Mouse (Mus musculus) lung, embryonic 15.5 days (tissue): ENCODE measurements around the gene Kalrn. TPM values are rescaled to one million over a fixed set of nuclear protein-coding genes. Genes with fewer than 3 reads are reported as not detected.

Experiments
- ATAC-seq: fragments of 200-750 bp; cut with Nextera tagmentation; 2 replicates; pipeline ENCODE4 v1.8.0; 2017; ENCODE audit warnings: moderate number of reproducible peaks, borderline replicate concordance; ENCODE audit not compliant: low FRiP score, low TSS enrichment; ENCODE audit errors: extremely low read depth
- H3K27ac ChIP-seq: fragments of 300-500 bp; sonication (generic); 2 replicates; pipeline ENCODE4 v1.5.1; 2015; ENCODE audit warnings: moderate library complexity, mild to moderate bottlenecking, inconsistent platforms
- H3K27me3 ChIP-seq: fragments of 300-500 bp; sonication (generic); 2 replicates; pipeline ENCODE4 v1.6.1; 2015; ENCODE audit warnings: inconsistent platforms
- H3K36me3 ChIP-seq: fragments of 300-500 bp; sonication (generic); 2 replicates; pipeline ENCODE4 v1.6.1; 2015; ENCODE audit warnings: inconsistent platforms
- H3K4me1 ChIP-seq: fragments of 300-500 bp; sonication (generic); 2 replicates; pipeline ENCODE4 v1.6.1; 2015; ENCODE audit warnings: inconsistent platforms
- H3K4me2 ChIP-seq: fragments of 300-500 bp; sonication (generic); 2 replicates; pipeline ENCODE4 v1.6.1; 2015; ENCODE audit warnings: inconsistent platforms, mild to moderate bottlenecking, moderate library complexity
- H3K4me3 ChIP-seq: fragments of 300-500 bp; sonication (generic); 2 replicates; pipeline ENCODE4 v1.5.1; 2015; ENCODE audit warnings: mild to moderate bottlenecking, inconsistent platforms
- H3K9ac ChIP-seq: fragments of 300-500 bp; sonication (generic); 2 replicates; pipeline ENCODE4 v1.6.1; 2015; ENCODE audit warnings: inconsistent platforms
- H3K9me3 ChIP-seq: fragments of 300-500 bp; sonication (generic); 2 replicates; pipeline ENCODE4 v1.6.1; 2016; ENCODE audit warnings: inconsistent platforms
- WGBS: fragments of 180-500 bp; shearing (Covaris S2); methylation state at CpG from one replicate; pipeline ENCODE4 v1.1.7; 2015; 5-methylcytosine and 5-hydroxymethylcytosine counted together
- polyA plus RNA-seq: library from polyadenylated mRNA; unstranded; fragments of >200 nt; fragmentation: Nextera tagmentation; extraction: Ambion mirVana; gene quantifications from 2 replicates; pipeline ENCODE4 v1.2.1, GENCODE M21; 2015

The Kalrn gene
- polyA plus RNA-seq, 1 experiment from 2014 or later, result 14.4 TPM

DNA sequence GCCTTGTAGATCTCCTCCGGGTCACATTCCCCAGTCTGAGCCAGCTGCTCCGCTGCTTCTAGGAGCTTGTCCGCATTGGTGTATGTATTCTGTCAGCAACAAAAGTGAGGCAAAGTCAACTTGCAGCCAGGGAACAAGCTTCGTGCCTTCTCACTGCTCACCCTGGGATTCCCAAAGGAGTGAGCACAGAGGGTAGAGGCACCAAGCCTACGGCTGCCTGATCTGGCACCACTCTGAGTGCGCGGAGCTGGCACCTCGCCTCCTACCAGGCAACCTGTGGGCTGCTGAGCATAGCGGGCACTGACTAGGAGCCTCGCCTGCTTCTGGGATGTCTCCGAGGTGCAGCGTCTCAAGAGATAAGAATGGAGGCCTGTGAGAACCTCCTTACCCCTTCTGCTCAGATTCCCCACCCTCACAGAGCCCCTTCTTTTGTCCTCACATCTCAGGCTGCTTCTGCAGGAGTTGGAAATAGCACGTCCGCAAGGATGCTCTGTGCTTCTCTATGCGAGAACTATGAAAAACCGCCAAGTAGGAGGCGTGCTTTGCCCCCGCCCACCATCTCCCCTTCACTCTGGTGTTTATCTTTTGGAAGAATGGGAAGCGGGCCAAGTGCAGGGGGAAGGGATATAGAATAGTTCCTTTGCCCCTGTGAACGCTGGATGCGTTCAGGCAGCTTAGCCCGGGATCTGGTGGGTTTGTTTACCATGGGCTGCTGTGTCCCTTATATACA lies 310.4 kb downstream of the Kalrn start:
- no peaks in the 10 kb centered on the region for H3K36me3 ChIP-seq
- H3K27ac ChIP-seq, result no peak overlapping the region
- H3K9me3 ChIP-seq, result no peaks in the 10 kb centered on the region
- peak overlapping the region; percentile 5; the same call in 1 of the 2 replicates for H3K4me3 ChIP-seq
- H3K9ac ChIP-seq, result no peak overlapping the region
- H3K27me3 ChIP-seq, result no peaks in the 10 kb centered on the region
- WGBS, result 21% methylated on average over 22 of the region's 22 CpGs
- peaks cover 17% of the 10 kb centered on the region for H3K4me1 ChIP-seq
- H3K4me2 ChIP-seq, result peak overlapping the region; percentile 46
- ATAC-seq, result peak; percentile 90

GRCm38 (mm10) chr16:34260971-34261924 lies 312.1 kb downstream of the Kalrn start:
- Histone ChIP-seq H3K4me1 (peaks cover 17% of the 10 kb centered on the region), H3K27me3 (no peaks in the 10 kb centered on the region), H3K36me3 (no peaks in the 10 kb centered on the region), H3K4me2 (no peak overlapping the region), H3K9me3 (no peaks in the 10 kb centered on the region), H3K9ac (no peak overlapping the region), H3K4me3 (no peak overlapping the region), H3K27ac (no peak overlapping the region)
- no peak for ATAC-seq
- 56% methylated on average over 10 of the region's 10 CpGs for WGBS

- H3K27ac ChIP-seq, result no peak overlapping the region
- no peak for ATAC-seq
- WGBS, result 38% methylated on average over 2 of the region's 2 CpGs
Observed at GRCm38 (mm10) chr16:34254646-34255022, 318.7 kb downstream of the Kalrn start.

DNA sequence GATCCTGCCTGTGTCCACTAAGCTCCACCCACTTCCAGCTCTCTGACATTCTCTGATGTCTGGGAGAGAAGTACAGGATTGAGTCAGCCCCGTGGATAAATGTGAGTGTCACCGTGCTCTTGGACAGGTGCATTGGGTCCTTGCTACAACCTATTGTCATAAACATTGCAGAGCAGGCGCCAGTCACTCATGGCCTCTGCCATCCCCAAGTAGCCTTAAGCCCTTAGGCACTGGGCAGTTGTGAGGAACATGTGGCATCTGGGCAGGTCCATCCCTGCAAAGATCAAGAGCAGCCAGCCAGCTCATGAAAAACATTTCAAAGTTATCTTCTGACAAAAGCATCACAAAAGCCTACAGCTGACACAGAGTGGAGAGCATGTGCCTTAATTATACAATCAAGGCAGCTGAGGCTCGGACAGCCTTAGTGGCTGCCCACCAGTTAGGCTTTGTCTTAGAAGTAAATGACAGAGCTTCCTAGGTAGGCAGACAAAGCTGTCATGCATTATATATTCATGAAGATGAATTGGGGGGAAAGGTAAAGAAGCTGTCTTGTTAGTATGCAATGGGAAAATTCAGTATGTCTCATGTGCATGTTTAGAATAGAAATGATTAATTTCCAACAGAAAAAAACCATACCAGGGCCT lies 319.2 kb downstream of the Kalrn start:
- Histone ChIP-seq H3K9ac (no peak overlapping the region), H3K4me3 (no peak overlapping the region), H3K9me3 (no peaks in the 10 kb centered on the region), H3K36me3 (0 out of 2 replicates have a peak, but pooled peaks cover 2% of the 10 kb centered on the region), H3K27ac (no peak overlapping the region), H3K27me3 (no peaks in the 10 kb centered on the region), H3K4me2 (no peak overlapping the region), H3K4me1 (no peaks in the 10 kb centered on the region)
- no peak for ATAC-seq
- WGBS, result 75% methylated on average over 4 of the region's 4 CpGs

More at GRCm38 (mm10) chr16:34254646-34255022, 318.7 kb downstream of the Kalrn start:
- Histone ChIP-seq H3K27me3 (no peaks in the 10 kb centered on the region), H3K4me1 (no peaks in the 10 kb centered on the region), H3K4me3 (no peak overlapping the region), H3K9ac (no peak overlapping the region), H3K4me2 (no peak overlapping the region), H3K36me3 (0 out of 2 replicates have a peak, but pooled peaks cover 2% of the 10 kb centered on the region), H3K9me3 (no peaks in the 10 kb centered on the region)

DNA sequence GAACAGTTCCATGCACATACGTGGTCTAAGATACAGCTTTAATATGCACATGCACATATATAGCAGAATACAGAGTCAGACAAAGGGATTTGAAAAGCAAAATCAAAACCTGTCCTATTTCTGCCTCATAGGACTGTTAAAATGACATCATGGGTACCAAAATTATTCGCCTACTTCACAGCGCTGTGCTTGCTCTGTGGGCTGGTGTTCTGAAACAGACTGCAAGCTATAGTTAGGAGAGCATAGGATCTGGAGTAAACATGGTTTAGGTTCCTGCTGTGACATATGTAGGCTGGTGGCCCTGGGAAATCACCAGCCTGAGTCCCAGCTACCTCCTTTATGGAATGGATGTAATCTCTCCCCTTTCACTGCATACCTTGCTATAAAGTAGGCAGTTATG lies 320.7 kb downstream of the Kalrn start:
- H3K36me3 ChIP-seq, result 0 out of 2 replicates have a peak, but pooled peaks cover 2% of the 10 kb centered on the region
- WGBS, result 94% methylated on average over 3 of the region's 3 CpGs
- no peak overlapping the region for H3K27ac ChIP-seq
- ATAC-seq, result no peak
- no peaks in the 10 kb centered on the region for H3K4me1 ChIP-seq
- no peaks in the 10 kb centered on the region for H3K27me3 ChIP-seq
- H3K4me2 ChIP-seq, result no peak overlapping the region
- H3K4me3 ChIP-seq, result no peak overlapping the region
- no peaks in the 10 kb centered on the region for H3K9me3 ChIP-seq
- H3K9ac ChIP-seq, result no peak overlapping the region

DNA sequence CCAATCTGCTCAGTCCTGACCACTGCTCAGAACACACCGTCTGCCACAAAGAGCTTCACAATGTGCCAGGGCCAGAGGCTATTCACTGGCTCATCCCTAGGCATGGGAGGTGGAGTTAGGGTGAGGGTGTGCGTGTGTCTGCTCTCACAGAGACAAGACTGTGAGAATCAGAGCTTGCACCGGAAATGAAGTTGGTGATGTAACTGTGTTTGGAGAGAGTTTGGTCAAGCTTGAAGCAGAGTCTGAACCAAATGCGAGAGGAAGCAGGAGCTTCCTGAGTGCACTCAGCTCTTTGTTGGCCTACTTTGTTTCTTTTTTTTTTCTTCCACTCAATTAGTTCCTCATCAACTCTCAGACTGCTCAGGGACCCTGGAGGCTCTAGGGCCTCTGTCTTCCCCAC lies 325.1 kb downstream of the Kalrn start:
- 61% methylated on average over 4 of the region's 4 CpGs for WGBS
- ATAC-seq, result no peak
- no peak overlapping the region for H3K9ac ChIP-seq

GRCm38 (mm10) chr16:34241936-34242729 lies 331.2 kb downstream of the Kalrn start:
- no peaks in the 10 kb centered on the region for H3K4me1 ChIP-seq
- no peak overlapping the region for H3K9ac ChIP-seq
- no peak overlapping the region for H3K4me3 ChIP-seq
- 74% methylated on average over 16 of the region's 16 CpGs for WGBS
- H3K36me3 ChIP-seq, result no peaks in the 10 kb centered on the region
- peak overlapping the region; percentile 41 for H3K27ac ChIP-seq
- ATAC-seq, result peak; percentile 83
- H3K4me2 ChIP-seq, result no peak overlapping the region
- no peaks in the 10 kb centered on the region for H3K9me3 ChIP-seq
- no peaks in the 10 kb centered on the region for H3K27me3 ChIP-seq

More for the DNA sequence above, 325.1 kb downstream of the Kalrn start:
- H3K36me3 ChIP-seq, result 0 out of 2 replicates have a peak, but pooled peaks cover 2% of the 10 kb centered on the region
- no peaks in the 10 kb centered on the region for H3K4me1 ChIP-seq
- no peaks in the 10 kb centered on the region for H3K9me3 ChIP-seq
- no peak overlapping the region; the same call in 1 of the 2 replicates for H3K27ac ChIP-seq
- H3K4me3 ChIP-seq, result no peak overlapping the region
- no peaks in the 10 kb centered on the region for H3K27me3 ChIP-seq
- H3K4me2 ChIP-seq, result no peak overlapping the region

DNA sequence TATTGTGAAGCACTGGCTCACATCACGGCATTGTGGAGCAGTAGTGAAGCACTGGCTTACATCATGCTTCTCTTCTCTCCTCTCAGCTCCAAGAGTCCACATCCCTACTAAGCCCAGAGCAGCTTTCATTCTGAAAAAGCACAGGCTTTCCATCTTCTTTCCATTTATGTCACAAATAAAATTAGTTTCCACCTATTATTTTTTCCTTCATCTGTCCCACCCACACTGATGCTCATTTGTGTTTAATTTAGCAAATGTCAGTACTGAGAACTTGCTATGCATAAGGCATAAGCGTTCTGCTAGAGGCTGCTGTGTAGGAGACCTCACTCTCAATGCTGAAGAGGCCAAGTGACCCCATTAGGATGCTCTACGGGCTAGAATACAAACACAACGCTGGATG lies 333.7 kb downstream of the Kalrn start:
- H3K4me2 ChIP-seq, result no peak overlapping the region
- H3K9ac ChIP-seq, result no peak overlapping the region
- H3K4me3 ChIP-seq, result no peak overlapping the region
- no peak overlapping the region for H3K27ac ChIP-seq
- H3K9me3 ChIP-seq, result no peaks in the 10 kb centered on the region
- WGBS, result 79% methylated on average over 4 of the region's 4 CpGs
- H3K27me3 ChIP-seq, result no peaks in the 10 kb centered on the region
- no peaks in the 10 kb centered on the region for H3K4me1 ChIP-seq
- no peaks in the 10 kb centered on the region for H3K36me3 ChIP-seq
- ATAC-seq, result no peak

- no peaks in the 10 kb centered on the region for H3K4me1 ChIP-seq
- H3K9ac ChIP-seq, result no peak overlapping the region
- no peak overlapping the region for H3K4me3 ChIP-seq
- H3K9me3 ChIP-seq, result no peaks in the 10 kb centered on the region
- no peaks in the 10 kb centered on the region for H3K27me3 ChIP-seq
- no peaks in the 10 kb centered on the region for H3K36me3 ChIP-seq
- no peak for ATAC-seq
- no peak overlapping the region for H3K27ac ChIP-seq
- no peak overlapping the region for H3K4me2 ChIP-seq
- WGBS, result 71% methylated on average over 12 of the region's 12 CpGs
Observed at GRCm38 (mm10) chr16:34236898-34237611, 336.3 kb downstream of the Kalrn start.

- Histone ChIP-seq H3K4me2 (no peak overlapping the region), H3K36me3 (no peaks in the 10 kb centered on the region), H3K4me1 (no peaks in the 10 kb centered on the region), H3K4me3 (no peak overlapping the region), H3K27ac (no peak overlapping the region), H3K27me3 (no peaks in the 10 kb centered on the region), H3K9me3 (no peaks in the 10 kb centered on the region), H3K9ac (no peak overlapping the region)
- no peak for ATAC-seq
- 78% methylated on average over 11 of the region's 11 CpGs for WGBS
Observed at GRCm38 (mm10) chr16:34235086-34235485, 338.2 kb downstream of the Kalrn start.
